Mouse (Mus musculus): ENCODE measurements around the gene Edaradd. TPM values are rescaled to one million over a fixed set of nuclear protein-coding genes. Genes with fewer than 3 reads are reported as not detected.

Gene Edaradd
- total and polyA plus RNA-seq, 3 experiments, result 0.04 TPM; not detected in 2

DNA sequence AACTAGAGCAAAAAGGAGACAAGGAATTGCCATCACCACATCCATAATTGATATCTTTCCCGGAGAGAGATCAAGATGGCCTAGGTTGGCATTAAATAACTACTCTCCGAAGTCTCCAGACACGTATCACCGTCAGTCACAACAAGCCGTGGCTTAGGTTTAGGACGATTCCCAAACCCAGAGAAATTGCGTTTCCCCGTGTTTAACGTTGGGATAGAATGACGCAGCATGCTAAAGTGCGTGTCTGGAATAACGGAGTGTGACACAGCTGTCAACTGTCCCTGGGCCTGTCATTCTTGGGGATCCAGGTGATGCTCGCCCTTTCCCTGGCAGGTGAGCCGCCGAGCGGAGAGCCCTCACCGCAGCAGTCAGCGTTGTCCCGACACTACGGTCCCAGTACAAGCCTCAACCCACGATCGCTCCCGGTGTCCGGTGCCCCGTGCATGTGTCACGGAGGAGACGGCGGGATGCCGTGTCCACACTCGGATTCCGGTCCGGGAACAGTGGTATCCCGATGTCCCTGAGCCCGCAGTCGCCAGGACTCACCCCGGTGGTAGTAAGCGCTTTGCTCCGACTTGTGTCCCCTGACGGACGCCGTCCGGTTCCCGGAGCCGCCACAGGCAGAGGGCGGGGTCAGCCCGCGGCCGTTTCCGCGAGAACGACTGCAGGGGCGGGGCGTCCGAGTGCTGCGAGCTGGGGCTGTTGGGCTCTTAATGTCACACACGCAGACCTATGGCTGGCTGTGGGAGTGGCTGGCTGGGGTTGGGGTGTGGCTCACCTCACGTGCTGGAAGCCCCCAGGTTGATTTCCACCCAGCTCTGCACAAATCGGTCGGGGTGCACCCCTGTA, 59.1 kb downstream of the Edaradd start:
- Histone ChIP-seq H3K79me2 (ENCODE audit: control insufficient read depth, insufficient read depth, low read length, poor library complexity) (peaks cover 7% of the 10 kb centered on the region), H3K9ac (ENCODE audit: control insufficient read depth, low read depth, low read length, poor library complexity, severe bottlenecking) (peak overlapping the region; percentile 86), H3K4me3 (ENCODE audit: control insufficient read depth in 1 of 2, insufficient read depth in 1 of 2, low read depth in 2 of 2, low read length in 2 of 2) (peak overlapping the region; percentile 81 to 85), H3K36me3 (ENCODE audit: control insufficient read depth in 1 of 2, insufficient read depth in 2 of 2, low read length in 2 of 2) (peaks cover 2 to 15% of the 10 kb centered on the region in 2 experiments; a peak in 3 of 4 replicates), H3K4me1 (ENCODE audit: control insufficient read depth in 1 of 2, insufficient read depth in 2 of 2, low read length in 2 of 2) (peaks cover 3 to 12% of the 10 kb centered on the region in 2 experiments; a peak in 2 of 4 replicates), H3K9me3 (replicated peaks; ENCODE audit: insufficient read depth, low read length) (no peaks in the 10 kb centered on the region), H3K27me3 (ENCODE audit: control insufficient read depth in 1 of 2, insufficient read depth in 2 of 2, low read length in 2 of 2) (no peaks in the 10 kb centered on the region), H3K27ac (ENCODE audit: control insufficient read depth, low read depth, low read length) (peak overlapping the region; percentile 93)
- DNase-seq (ENCODE audit: low read depth, low spot score), result peak; percentile 94
- no peak for TF ChIP-seq MYC (IDR thresholded peaks at IDR 0.05; ENCODE audit: low read depth, low read length)
- no peak for TF ChIP-seq JUND (IDR thresholded peaks at IDR 0.05; ENCODE audit: low read depth, low read length)
- TF ChIP-seq NELFE (IDR thresholded peaks at IDR 0.05; ENCODE audit: low read depth, low read length), result peak; percentile 67
- peak; percentile 93 for TF ChIP-seq MXI1 (IDR thresholded peaks at IDR 0.05; ENCODE audit: low read depth, low read length)
- peak; percentile 40; the same call in 1 of the 2 replicates for TF ChIP-seq POLR2AphosphoS2 (IDR thresholded peaks at IDR 0.05; ENCODE audit: low read length)
- no peak; the same call in 1 of the 2 replicates for TF ChIP-seq KAT2A (conservative IDR thresholded peaks at IDR 0.05; ENCODE audit: low read depth, low read length)
- TF ChIP-seq POLR2AphosphoS5 (IDR thresholded peaks at IDR 0.05; ENCODE audit: borderline replicate concordance, low read depth, low read length), result peak; percentile 53; the same call in 1 of the 2 replicates
- peak; percentile 73; the same call in 1 of the 2 replicates for TF ChIP-seq MAZ (IDR thresholded peaks at IDR 0.05; ENCODE audit: low read depth, low read length)
- TF ChIP-seq ZKSCAN1 (IDR thresholded peaks at IDR 0.05; ENCODE audit: low read depth, low read length), result no peak
- TF ChIP-seq MAFK (IDR thresholded peaks at IDR 0.05; ENCODE audit: borderline replicate concordance, low read depth, low read length), result no peak
- no peak for TF ChIP-seq RAD21 (IDR thresholded peaks at IDR 0.05; ENCODE audit: low read depth, low read length)
- TF ChIP-seq ZMIZ1 (IDR thresholded peaks at IDR 0.05; ENCODE audit: low read depth, low read length), result peak; percentile 40; the same call in 1 of the 2 replicates
- no peak for TF ChIP-seq GABPA (IDR thresholded peaks at IDR 0.05; ENCODE audit: low read depth, low read length)
- TF ChIP-seq TBP (IDR thresholded peaks at IDR 0.05; ENCODE audit: low read depth, low read length), result peak; percentile 55
- peak; percentile 53 to 72; a peak in 3 of 4 replicates for TF ChIP-seq POLR2A (IDR thresholded peaks at IDR 0.05; ENCODE audit: control insufficient read depth in 1 of 2, insufficient read depth in 1 of 2, low read depth in 1 of 2, low read length in 2 of 2, poor library complexity in 1 of 2)
- peak; percentile 57 for TF ChIP-seq ETS1 (IDR thresholded peaks at IDR 0.05; ENCODE audit: low read depth, low read length)
- peak; percentile 85 for TF ChIP-seq CHD2 (IDR thresholded peaks at IDR 0.05; ENCODE audit: low read length)
- peak; percentile 98 for TF ChIP-seq BHLHE40 (IDR thresholded peaks at IDR 0.05; ENCODE audit: borderline replicate concordance, low read depth, low read length)
- no peak for TF ChIP-seq ZNF384 (IDR thresholded peaks at IDR 0.05; ENCODE audit: low read depth, low read length)
- TF ChIP-seq NRF1 (IDR thresholded peaks at IDR 0.05; ENCODE audit: insufficient read depth, low read depth, low read length, poor library complexity, severe bottlenecking), result no peak
- TF ChIP-seq CTCF (IDR thresholded peaks at IDR 0.05 in 2 of 3, conservative IDR thresholded peaks at IDR 0.05 in 1 of 3; ENCODE audit: control insufficient read depth in 1 of 3, insufficient read depth in 1 of 3, low read depth in 2 of 3, low read length in 3 of 3, poor library complexity in 1 of 3, severe bottlenecking in 1 of 3), result no peak
- peak; percentile 61; the same call in 1 of the 2 replicates for TF ChIP-seq MAX (IDR thresholded peaks at IDR 0.05; ENCODE audit: low read length)
- peak; percentile 72 for TF ChIP-seq SIN3A (IDR thresholded peaks at IDR 0.05; ENCODE audit: low read length)
- TF ChIP-seq TCF12 (IDR thresholded peaks at IDR 0.05; ENCODE audit: low read depth, low read length), result 0 out of 2 replicates have a peak, but pooled peaks have one; percentile 58
- peak; percentile 85 for TF ChIP-seq HCFC1 (IDR thresholded peaks at IDR 0.05; ENCODE audit: low read depth, low read length)
- TF ChIP-seq USF1 (IDR thresholded peaks at IDR 0.05; ENCODE audit: low read depth, low read length), result peak; percentile 72
- no peak for TF ChIP-seq MYB (IDR thresholded peaks at IDR 0.05; ENCODE audit: low read depth, low read length)
- TF ChIP-seq GATA1 (IDR thresholded peaks at IDR 0.05; ENCODE audit: low read depth, low read length), result no peak
- TF ChIP-seq RCOR1 (IDR thresholded peaks at IDR 0.05; ENCODE audit: low read depth, low read length), result no peak
- no peak for TF ChIP-seq UBTF (IDR thresholded peaks at IDR 0.05; ENCODE audit: borderline replicate concordance, insufficient read depth, low read depth, low read length)
- peak; percentile 76 for TF ChIP-seq ELF1 (IDR thresholded peaks at IDR 0.05; ENCODE audit: low read depth, low read length)
- TF ChIP-seq ZC3H11A (IDR thresholded peaks at IDR 0.05; ENCODE audit: low read depth, low read length), result no peak
- no peak for TF ChIP-seq CHD1 (IDR thresholded peaks at IDR 0.05; ENCODE audit: low read depth, low read length)
- no peak for TF ChIP-seq SMC3 (IDR thresholded peaks at IDR 0.05; ENCODE audit: low read depth, low read length)
- TF ChIP-seq USF2 (IDR thresholded peaks at IDR 0.05; ENCODE audit: borderline replicate concordance in 1 of 2, insufficient read depth in 1 of 2, low read depth in 1 of 2, low read length in 2 of 2), result no peak

All from MEL (cell line).